Mouse (Mus musculus): ENCODE data around the gene Gm17455. TPM values are rescaled to one million over a fixed set of nuclear protein-coding genes. Genes with fewer than 3 reads are reported as not detected.

Gm17455 gene
- polyA plus RNA-seq, 1 experiment: 0.99 TPM

DNA sequence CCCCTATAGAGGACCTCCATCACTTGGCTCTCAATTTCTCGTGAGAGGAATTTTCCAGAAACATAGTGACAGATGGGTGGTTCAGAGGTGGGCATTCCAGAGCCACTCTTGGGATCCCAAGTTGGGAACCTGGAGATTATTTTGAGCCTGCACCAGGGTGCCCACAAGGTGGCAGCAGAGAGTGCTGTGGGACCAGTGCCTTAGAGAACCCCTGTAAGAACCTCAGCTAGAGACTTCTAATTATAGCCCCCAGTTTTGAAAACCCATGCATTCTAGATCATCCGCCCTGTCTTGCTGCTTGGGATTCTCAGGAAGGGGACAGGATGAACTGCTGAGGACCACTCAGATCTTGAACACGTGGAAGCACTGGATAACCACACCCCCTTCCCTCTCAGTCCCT, 18.6 kb downstream of the Gm17455 start:
- DNase-seq (ENCODE audit: low read depth): no peak

DNA sequence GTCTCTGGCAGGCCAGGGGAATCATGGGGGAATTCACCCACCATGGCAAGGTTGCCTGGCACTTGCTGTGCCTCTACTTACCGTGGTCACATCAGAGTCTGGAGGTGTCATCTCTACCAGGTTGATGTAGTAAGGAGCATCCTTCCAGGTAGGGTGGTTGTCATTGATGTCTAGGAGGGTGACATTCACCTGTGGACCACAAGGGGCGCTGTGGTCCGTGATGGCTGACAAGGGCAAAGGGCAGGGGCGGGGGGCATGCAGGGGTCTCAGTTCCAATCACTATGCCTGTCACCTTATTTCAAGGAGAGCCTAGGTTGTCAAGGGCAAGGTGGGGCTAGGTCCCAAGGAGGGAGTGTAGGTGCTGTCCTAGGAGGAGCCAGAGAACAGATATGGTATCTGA, 20.1 kb downstream of the Gm17455 start:
- no peak for DNase-seq (ENCODE audit: low read depth)

DNA sequence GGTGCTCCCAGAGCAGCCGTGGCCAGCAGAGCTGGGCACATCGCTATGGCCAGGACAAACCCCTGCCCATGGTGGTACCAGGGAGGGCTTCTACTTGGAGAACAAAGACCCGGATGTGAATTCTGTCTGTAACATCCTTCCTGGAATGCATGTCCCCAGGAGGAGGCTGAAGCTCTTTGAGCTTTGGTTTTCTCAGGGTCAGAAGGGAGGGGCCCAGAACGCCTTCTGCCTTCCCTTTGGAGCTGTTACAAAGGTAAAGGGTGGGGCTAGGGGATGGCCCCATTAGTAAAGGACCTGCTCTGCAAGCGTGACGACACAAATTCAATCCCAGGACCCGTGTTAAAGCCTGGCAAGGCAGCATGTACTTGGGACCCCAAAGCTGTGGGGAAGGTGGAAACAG, 23.2 kb downstream of the Gm17455 start:
- DNase-seq (ENCODE audit: low read depth): no peak

DNA sequence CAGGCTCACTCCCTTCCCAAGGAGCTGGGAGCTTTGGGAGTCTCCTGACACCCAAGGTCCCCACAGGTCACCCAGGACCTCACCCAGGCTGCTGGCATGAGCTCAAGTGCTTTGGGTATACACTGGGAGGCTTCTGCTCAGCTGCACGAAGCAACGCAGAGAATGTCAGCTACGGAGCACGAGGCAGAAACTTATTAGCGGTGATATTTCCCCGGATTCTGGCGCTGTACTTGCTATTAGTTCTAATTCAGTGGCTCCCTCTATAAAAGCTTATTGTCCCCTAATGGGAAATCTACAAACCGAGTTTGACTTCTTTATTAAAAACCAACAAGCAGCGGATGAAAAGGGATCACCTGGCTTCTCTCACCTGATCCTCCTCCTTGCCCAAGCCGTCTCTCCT, 30.5 kb downstream of the Gm17455 start:
- no peak for DNase-seq (ENCODE audit: low read depth)

DNA sequence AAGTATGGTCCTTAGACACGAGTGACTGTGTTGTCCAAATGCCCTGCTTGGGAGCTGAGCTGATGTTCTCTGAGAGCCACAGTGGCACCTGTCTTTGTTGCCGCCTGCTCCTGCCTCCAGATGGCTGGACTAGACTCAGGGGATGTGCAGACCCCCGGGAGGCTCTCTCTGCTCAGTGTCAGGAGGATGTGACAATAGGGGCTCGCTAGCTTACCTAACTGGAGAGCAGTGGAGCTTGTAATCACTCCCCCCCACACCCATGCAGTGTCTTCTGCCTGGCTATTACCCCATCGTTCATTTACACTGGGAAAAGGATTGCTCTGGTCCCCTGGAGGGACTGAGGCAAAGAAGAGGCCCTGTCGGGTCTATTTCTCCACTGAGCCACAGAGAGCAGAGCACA, 31.1 kb downstream of the Gm17455 start:
- DNase-seq (ENCODE audit: low read depth): no peak

DNA sequence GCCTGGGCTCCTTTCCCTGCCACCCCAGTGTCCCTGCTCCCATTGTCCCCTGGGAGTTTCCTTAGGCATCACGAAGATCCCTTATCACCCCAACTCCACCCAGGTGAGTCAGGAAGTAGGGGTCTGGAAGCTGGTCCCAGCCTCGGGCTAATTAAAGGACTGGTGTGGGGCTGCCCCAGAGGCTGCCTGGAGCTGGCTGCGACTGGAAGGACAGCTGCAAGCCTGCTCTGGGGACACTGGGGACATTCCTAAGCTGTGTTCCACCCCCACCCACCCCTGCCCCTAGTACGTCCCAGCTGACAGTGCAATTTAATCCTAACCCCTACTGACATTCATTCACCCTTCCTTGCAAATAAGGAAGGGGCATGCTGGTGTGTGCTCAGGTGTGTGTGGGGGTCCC, 33.2 kb downstream of the Gm17455 start:
- DNase-seq (ENCODE audit: low read depth): no peak

DNA sequence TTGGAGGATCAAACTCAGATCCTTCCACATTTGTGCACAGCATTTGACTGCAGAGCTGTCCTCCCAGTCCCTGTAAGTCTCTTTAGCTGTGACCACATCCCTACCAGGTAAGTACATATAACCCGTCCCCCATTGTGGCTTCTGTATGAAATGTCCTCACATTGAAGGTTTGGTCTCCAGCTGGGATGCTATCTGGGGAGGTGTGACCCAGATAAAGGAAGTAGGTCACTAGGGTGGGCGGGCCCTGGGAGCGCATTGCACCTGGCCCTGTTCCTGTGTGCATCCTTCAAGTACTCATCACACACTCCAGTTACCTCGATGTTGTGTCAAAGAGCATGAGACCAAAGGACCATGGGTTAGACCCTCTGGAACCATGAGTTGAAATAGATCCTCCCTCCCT, 42.8 kb downstream of the Gm17455 start:
- DNase-seq (ENCODE audit: low read depth): no peak

DNA sequence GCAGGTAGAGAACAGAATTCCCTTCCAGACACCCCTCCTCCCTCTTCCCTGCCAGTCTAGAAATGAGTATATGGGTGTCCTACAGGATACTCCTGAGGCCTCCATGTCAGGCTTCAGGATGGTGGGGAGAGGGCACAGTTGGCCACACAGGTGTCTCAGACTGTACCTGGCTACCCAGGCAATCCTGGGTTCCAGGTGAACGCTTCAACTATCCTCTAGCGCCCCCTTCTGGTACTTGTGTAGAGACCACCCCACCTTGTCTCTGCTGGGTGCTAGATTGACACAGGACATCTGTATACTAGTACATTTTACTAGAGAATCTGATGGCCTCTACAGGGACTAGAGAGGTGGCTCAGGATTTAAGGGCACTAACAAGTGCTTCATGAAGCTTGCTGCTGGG, 43.6 kb downstream of the Gm17455 start:
- no peak for DNase-seq (ENCODE audit: low read depth)

DNA sequence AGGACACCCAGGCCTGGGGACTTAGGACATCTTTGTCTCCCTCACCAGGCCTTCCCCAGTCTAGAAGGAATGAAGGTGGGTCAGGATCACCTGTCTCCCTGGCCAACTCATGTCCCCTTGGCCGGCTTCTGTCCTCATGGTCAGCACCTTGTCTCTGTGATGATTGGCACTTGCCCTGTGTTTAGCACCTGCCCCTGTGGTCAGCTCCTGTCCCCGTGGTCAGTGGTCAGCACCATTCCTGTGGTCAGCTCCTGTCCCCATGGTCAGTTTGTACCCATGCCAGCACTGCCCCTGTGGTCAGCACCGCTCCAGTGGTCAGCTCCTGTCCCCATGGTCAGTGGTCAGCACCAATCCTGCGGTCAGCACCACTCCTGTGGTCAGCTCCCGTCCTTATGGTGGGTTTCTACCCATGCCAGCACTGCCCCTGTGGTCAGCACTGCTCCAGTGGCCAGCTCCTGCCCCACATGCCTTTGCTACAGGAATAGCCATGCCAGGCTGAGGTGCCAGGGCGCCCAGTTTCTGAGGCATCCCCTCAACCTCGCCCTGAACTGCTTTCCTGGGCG, 45.6 kb downstream of the Gm17455 start:
- DNase-seq (ENCODE audit: low read depth): no peak

DNA sequence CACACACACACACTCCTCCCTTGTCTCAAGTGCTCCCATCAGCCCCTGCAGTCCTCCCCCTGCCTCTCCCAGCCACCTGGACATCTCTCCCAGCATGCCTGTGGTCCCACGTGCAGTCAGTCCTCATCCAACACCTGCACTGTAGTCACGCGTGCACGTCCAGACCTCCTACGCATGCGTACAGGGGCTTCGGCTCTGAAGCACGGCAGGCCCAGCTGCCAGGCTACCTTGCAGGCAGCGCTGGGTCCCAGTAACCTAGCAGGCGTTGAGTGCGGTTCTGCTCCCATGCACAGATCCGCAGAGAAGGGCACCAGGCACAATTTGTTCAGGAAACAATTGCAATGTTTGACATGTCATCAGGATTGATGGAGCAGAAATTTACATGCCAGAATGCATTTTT, 47.7 kb downstream of the Gm17455 start:
- no peak for DNase-seq (ENCODE audit: low read depth)

Other genes starting within 250 kb of the Gm17455 start
- gene Chst3, start 180.5 kb upstream of the Gm17455 start, polyA plus RNA-seq (2012; rRNA removed): 1.2 and 1.4 TPM in 2 replicates
- gene Psap, start 122.1 kb upstream of the Gm17455 start, polyA plus RNA-seq (2012; rRNA removed): 1,616 and 1,617 TPM in 2 replicates
- gene Vsir, start 52.9 kb upstream of the Gm17455 start, polyA plus RNA-seq (2012; rRNA removed): 63.4 and 89.7 TPM in 2 replicates

Data from gonadal fat pad, adult 2 months (tissue).